Mouse (Mus musculus): Measurements from ENCODE around the gene Cdc42bpb. TPM values are rescaled to one million over a fixed set of nuclear protein-coding genes. Genes with fewer than 3 reads are reported as not detected.

The Cdc42bpb gene
- polyA plus RNA-seq, 2 experiments: 5.3 to 22.5 TPM

GRCm38 (mm10) chr12:111324949-111325348 is 52.6 kb downstream of the Cdc42bpb start:
- no peaks in the 10 kb centered on the region for H3K27me3 ChIP-seq (ENCODE audit: control insufficient read depth, insufficient read depth, low read length)
- no peak overlapping the region for H3K9ac ChIP-seq (replicated peaks)
- no peaks in the 10 kb centered on the region for H3K9me3 ChIP-seq (ENCODE audit: control insufficient read depth, low read length)
- H3K4me3 ChIP-seq (ENCODE audit: insufficient read depth in 1 of 2, low read depth in 2 of 2, low read length in 2 of 2): no peak overlapping the region
- no peak for ATAC-seq (ENCODE audit: insufficient read depth)
- 76% methylated on average over 12 of the region's 12 CpGs for WGBS (ENCODE audit: insufficient replicate concordance)
- H3K4me1 ChIP-seq (replicated peaks; ENCODE audit: control insufficient read depth in 2 of 2, insufficient read depth in 2 of 2, low read length in 1 of 2): no peaks in the 10 kb centered on the region
- no peak for DNase-seq (ENCODE audit: low read depth in 3 of 3, low spot score in 3 of 3)
- no peaks in the 10 kb centered on the region for H3K36me3 ChIP-seq (replicated peaks; ENCODE audit: control insufficient read depth, insufficient read depth, low read depth)
- no peak overlapping the region for H3K27ac ChIP-seq
- H3K4me2 ChIP-seq (ENCODE audit: low read depth): no peak overlapping the region
- no peak for TF ChIP-seq EP300 (IDR thresholded peaks at IDR 0.05; ENCODE audit: low read depth)
- no peak for TF ChIP-seq CTCF (IDR thresholded peaks at IDR 0.05; ENCODE audit: low read depth)

DNA sequence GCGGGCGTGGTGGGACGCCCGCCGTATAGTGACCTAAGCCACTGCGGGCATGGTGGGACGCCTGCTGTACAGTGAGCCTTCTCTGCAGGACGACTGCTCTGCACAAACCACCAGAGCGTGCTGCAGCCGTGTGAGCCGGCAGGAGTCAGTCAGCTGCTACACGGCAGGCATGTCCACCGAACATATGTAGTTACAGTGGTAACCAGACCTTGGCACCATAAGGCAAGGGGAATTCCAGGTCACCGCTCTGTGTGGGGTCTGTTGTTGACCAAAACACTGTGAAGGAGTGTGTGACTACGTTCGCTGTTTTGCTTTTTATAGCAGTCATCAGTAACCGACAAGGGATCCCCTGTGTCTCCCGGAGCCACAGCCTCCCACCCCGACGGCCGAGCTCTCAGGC is 53.0 kb downstream of the Cdc42bpb start:
- ATAC-seq (ENCODE audit: insufficient read depth): no peak
- Histone ChIP-seq H3K9ac (replicated peaks) (no peak overlapping the region), H3K4me2 (ENCODE audit: low read depth) (no peak overlapping the region), H3K4me3 (ENCODE audit: insufficient read depth in 1 of 2, low read depth in 2 of 2, low read length in 2 of 2) (no peak overlapping the region), H3K4me1 (replicated peaks; ENCODE audit: control insufficient read depth in 2 of 2, insufficient read depth in 2 of 2, low read length in 1 of 2) (no peaks in the 10 kb centered on the region), H3K27ac (no peak overlapping the region), H3K9me3 (ENCODE audit: control insufficient read depth, low read length) (no peaks in the 10 kb centered on the region), H3K27me3 (ENCODE audit: control insufficient read depth, insufficient read depth, low read length) (no peaks in the 10 kb centered on the region), H3K36me3 (replicated peaks; ENCODE audit: control insufficient read depth, insufficient read depth, low read depth) (no peaks in the 10 kb centered on the region)
- TF ChIP-seq CTCF (IDR thresholded peaks at IDR 0.05; ENCODE audit: low read depth) (no peak), EP300 (IDR thresholded peaks at IDR 0.05; ENCODE audit: low read depth) (no peak)
- no peak for DNase-seq (ENCODE audit: low read depth in 3 of 3, low spot score in 3 of 3)
- 84% methylated on average over 21 of the region's 21 CpGs for WGBS (ENCODE audit: insufficient replicate concordance)

GRCm38 (mm10) chr12:111323423-111323822 is 54.1 kb downstream of the Cdc42bpb start:
- no peak overlapping the region for H3K27ac ChIP-seq
- ATAC-seq (ENCODE audit: insufficient read depth): no peak
- no peaks in the 10 kb centered on the region; the same call in 1 of the 2 replicates for H3K36me3 ChIP-seq (replicated peaks; ENCODE audit: control insufficient read depth, insufficient read depth, low read depth)
- H3K4me1 ChIP-seq (replicated peaks; ENCODE audit: control insufficient read depth in 2 of 2, insufficient read depth in 2 of 2, low read length in 1 of 2): no peaks in the 10 kb centered on the region
- H3K4me2 ChIP-seq (ENCODE audit: low read depth): no peak overlapping the region
- no peak for TF ChIP-seq CTCF (IDR thresholded peaks at IDR 0.05; ENCODE audit: low read depth)
- TF ChIP-seq EP300 (IDR thresholded peaks at IDR 0.05; ENCODE audit: low read depth): no peak
- no peaks in the 10 kb centered on the region for H3K27me3 ChIP-seq (ENCODE audit: control insufficient read depth, insufficient read depth, low read length)
- no peak overlapping the region for H3K4me3 ChIP-seq (ENCODE audit: insufficient read depth in 1 of 2, low read depth in 2 of 2, low read length in 2 of 2)
- WGBS (ENCODE audit: insufficient replicate concordance): 37% methylated on average over 4 of the region's 4 CpGs
- H3K9ac ChIP-seq (replicated peaks): no peak overlapping the region
- DNase-seq (ENCODE audit: low read depth in 3 of 3, low spot score in 3 of 3): no peak
- H3K9me3 ChIP-seq (ENCODE audit: control insufficient read depth, low read length): no peaks in the 10 kb centered on the region

GRCm38 (mm10) chr12:111321832-111322231 is 55.7 kb downstream of the Cdc42bpb start:
- ATAC-seq (ENCODE audit: insufficient read depth) (no peak), DNase-seq (ENCODE audit: low read depth in 3 of 3, low spot score in 3 of 3) (no peak)
- H3K27me3 ChIP-seq (ENCODE audit: control insufficient read depth, insufficient read depth, low read length): no peaks in the 10 kb centered on the region
- no peaks in the 10 kb centered on the region for H3K9me3 ChIP-seq (ENCODE audit: control insufficient read depth, low read length)
- no peak overlapping the region for H3K9ac ChIP-seq (replicated peaks)
- H3K4me2 ChIP-seq (ENCODE audit: low read depth): no peak overlapping the region
- TF ChIP-seq CTCF (IDR thresholded peaks at IDR 0.05; ENCODE audit: low read depth) (no peak), EP300 (IDR thresholded peaks at IDR 0.05; ENCODE audit: low read depth) (no peak)
- no peaks in the 10 kb centered on the region; the same call in 1 of the 2 replicates for H3K36me3 ChIP-seq (replicated peaks; ENCODE audit: control insufficient read depth, insufficient read depth, low read depth)
- H3K4me3 ChIP-seq (ENCODE audit: insufficient read depth in 1 of 2, low read depth in 2 of 2, low read length in 2 of 2): no peak overlapping the region
- no peaks in the 10 kb centered on the region for H3K4me1 ChIP-seq (replicated peaks; ENCODE audit: control insufficient read depth in 2 of 2, insufficient read depth in 2 of 2, low read length in 1 of 2)
- H3K27ac ChIP-seq: no peak overlapping the region
- WGBS (ENCODE audit: insufficient replicate concordance): 86% methylated on average over 13 of the region's 13 CpGs

DNA sequence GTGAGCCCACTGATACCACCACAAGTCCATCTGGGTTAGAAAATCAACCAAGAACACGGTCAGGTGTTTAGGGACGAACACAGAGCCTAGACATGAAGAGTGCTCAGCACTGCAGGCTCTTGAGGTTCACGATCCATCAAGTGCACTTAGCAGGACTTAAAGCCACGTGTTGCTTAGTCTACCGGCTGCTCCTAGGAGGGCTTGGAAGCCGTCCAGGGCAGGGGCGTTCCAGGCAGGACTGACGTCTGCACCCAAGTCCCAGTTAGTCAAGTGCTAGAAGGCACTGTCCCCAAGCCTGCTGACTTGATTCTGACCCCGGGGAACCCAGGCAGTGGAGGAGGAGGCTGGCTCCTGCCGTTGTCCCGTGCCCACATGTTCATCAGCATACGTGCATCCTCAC is 57.0 kb downstream of the Cdc42bpb start:
- DNase-seq (ENCODE audit: low read depth in 3 of 3, low spot score in 3 of 3) (no peak), ATAC-seq (ENCODE audit: insufficient read depth) (no peak)
- Histone ChIP-seq H3K9me3 (ENCODE audit: control insufficient read depth, low read length) (no peaks in the 10 kb centered on the region), H3K27me3 (ENCODE audit: control insufficient read depth, insufficient read depth, low read length) (no peaks in the 10 kb centered on the region), H3K27ac (no peak overlapping the region), H3K36me3 (replicated peaks; ENCODE audit: control insufficient read depth, insufficient read depth, low read depth) (no peaks in the 10 kb centered on the region; the same call in 1 of the 2 replicates), H3K4me2 (ENCODE audit: low read depth) (no peak overlapping the region), H3K4me3 (ENCODE audit: insufficient read depth in 1 of 2, low read depth in 2 of 2, low read length in 2 of 2) (no peak overlapping the region), H3K4me1 (replicated peaks; ENCODE audit: control insufficient read depth in 2 of 2, insufficient read depth in 2 of 2, low read length in 1 of 2) (no peaks in the 10 kb centered on the region), H3K9ac (replicated peaks) (no peak overlapping the region)
- no peak for TF ChIP-seq CTCF (IDR thresholded peaks at IDR 0.05; ENCODE audit: low read depth)
- no peak for TF ChIP-seq EP300 (IDR thresholded peaks at IDR 0.05; ENCODE audit: low read depth)
- 76% methylated on average over 12 of the region's 12 CpGs for WGBS (ENCODE audit: insufficient replicate concordance)
